Mouse (Mus musculus) splenic B cell, adult 2 months (primary cell): ENCODE measurements around the gene Skida1.
A peak's percentile ranks its signal among the peaks of the same experiment; 100 is the strongest.

Experiments used
- DNase-seq: peaks from one replicate; pipeline ENCODE4 v3.0.0-alpha.2; 2011; ENCODE audit warnings: low read depth, low spot score
- H3K27me3 ChIP-seq: 2 replicates; pipeline ENCODE4 v1.6.1; 2012; ENCODE audit warnings: mild to moderate bottlenecking, low read length, moderate library complexity, mixed read lengths; ENCODE audit not compliant: control insufficient read depth, poor library complexity, insufficient read depth, severe bottlenecking
- H3K36me3 ChIP-seq: 2 replicates; pipeline ENCODE4 v1.6.1; 2012; ENCODE audit warnings: mild to moderate bottlenecking, low read length, moderate library complexity, mixed read lengths; ENCODE audit not compliant: control insufficient read depth, poor library complexity, insufficient read depth, severe bottlenecking

Gene Skida1

DNA sequence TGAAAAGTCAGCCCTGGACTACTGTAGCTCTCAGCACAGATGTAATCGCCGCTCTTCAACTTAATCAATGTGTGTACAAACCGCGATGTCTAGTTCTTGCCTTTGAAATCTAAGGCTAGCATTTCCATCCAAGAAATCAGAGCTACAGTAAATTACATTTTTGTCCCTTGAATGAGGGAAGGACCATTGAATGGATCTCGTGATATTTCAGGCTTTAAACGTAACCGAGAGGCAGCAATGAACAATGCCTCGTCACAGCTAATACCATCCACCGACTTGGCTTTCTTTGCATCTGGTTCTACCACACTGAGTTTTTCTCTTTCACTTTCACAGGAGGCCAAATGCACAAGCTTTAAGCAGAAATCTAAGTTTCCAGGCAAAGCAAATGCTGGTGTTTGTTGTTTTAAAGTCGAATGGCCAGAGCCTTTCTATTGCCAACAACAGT lies 1.7 kb upstream of the Skida1 start:
- H3K36me3 ChIP-seq: no peaks in the 10 kb centered on the region
- peak; percentile 73 for DNase-seq
- H3K27me3 ChIP-seq: peaks cover 2% of the 10 kb centered on the region; the same call in 1 of the 2 replicates

DNA sequence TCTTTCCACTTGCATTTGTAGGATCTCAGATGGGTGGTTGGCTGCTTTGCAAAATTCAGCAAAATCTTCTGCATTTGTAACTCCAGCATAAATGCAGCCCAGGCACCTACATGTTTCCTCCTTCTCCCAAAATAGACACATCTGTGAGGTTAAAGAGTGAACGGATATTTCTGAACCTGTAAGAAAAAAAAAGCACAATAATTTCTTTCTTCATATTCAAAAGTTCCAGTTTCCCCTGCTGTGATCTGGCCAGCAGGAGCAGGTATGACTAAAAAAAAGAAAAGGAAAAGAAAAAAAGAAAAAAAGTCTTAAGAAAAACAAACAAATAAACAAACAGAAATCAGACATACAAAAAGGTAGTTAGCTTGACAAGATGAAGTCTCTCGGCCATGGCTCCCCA lies 1.2 kb upstream of the Skida1 start:
- DNase-seq: no peak
- Histone ChIP-seq H3K27me3 (peaks cover 2% of the 10 kb centered on the region; the same call in 1 of the 2 replicates), H3K36me3 (no peaks in the 10 kb centered on the region)

DNA sequence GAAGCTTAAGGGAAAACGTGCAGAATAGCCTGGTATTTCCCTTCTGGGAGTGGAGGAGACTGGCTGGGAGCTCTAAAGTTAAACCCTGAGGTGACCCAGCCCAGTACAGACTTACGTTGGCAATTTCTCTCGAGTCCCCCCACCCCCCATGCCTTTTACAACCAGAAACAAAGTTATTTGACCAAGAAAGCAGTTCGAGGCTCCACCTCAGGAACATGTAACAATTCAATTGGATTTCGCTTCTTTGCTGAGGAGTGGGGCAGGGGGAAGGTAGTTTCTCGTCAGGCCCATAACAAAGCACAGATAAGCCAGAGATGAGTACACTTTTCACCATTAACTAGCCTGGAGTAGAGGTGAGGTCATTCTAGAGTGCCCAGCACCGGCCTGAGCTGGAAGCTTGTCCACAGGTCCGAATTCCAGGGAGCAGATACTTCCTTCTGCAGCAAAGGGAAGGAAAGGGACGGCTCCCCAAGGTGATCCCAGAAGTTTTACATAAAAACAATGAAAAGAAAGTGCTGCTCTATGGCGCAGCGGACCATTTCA lies 499 bp upstream of the Skida1 start:
- H3K27me3 ChIP-seq: peaks cover 2% of the 10 kb centered on the region; the same call in 1 of the 2 replicates
- H3K36me3 ChIP-seq: no peaks in the 10 kb centered on the region
- no peak for DNase-seq

DNA sequence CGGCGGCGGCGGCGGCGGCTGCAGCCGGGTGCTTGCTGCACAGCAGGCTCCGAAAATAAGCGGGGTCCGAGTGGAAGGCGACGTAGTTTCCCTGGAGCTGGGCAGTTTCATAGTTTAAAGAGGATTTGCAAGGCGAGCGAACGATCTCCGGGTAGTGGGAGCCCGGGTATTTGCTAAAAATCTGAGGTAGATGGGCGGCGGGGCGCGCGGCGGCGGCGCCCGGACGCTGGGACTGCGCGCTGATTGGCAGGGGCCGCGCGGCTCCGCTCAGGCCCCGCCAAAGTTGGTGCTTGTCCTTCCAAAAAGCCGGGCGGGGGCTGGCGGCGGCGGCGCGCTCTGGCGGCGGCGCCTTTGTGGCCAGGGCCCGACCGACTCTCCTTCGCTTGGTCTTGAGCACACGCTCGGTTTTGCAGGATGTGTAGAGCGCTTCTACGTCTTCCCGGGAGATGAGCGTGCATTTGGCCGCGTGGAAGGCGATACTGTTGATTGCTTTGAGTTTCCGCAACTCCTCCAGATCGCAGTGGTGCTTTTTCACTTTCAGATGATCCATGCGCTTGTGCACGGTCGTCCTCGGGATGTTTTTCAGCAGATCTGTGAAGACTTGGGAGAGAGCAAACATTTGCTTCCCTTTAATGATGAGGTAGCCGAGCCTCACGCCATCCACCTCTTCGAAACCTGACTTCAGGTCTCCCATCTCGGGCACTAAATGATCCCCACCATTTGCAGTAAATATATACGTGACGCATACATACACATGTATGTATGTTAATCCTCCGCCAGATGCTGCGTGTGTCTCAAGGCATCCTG lies 1.0 kb downstream of the Skida1 start:
- Histone ChIP-seq H3K36me3 (no peaks in the 10 kb centered on the region), H3K27me3 (peaks cover 2% of the 10 kb centered on the region; the same call in 1 of the 2 replicates)
- DNase-seq: peak; percentile 50

DNA sequence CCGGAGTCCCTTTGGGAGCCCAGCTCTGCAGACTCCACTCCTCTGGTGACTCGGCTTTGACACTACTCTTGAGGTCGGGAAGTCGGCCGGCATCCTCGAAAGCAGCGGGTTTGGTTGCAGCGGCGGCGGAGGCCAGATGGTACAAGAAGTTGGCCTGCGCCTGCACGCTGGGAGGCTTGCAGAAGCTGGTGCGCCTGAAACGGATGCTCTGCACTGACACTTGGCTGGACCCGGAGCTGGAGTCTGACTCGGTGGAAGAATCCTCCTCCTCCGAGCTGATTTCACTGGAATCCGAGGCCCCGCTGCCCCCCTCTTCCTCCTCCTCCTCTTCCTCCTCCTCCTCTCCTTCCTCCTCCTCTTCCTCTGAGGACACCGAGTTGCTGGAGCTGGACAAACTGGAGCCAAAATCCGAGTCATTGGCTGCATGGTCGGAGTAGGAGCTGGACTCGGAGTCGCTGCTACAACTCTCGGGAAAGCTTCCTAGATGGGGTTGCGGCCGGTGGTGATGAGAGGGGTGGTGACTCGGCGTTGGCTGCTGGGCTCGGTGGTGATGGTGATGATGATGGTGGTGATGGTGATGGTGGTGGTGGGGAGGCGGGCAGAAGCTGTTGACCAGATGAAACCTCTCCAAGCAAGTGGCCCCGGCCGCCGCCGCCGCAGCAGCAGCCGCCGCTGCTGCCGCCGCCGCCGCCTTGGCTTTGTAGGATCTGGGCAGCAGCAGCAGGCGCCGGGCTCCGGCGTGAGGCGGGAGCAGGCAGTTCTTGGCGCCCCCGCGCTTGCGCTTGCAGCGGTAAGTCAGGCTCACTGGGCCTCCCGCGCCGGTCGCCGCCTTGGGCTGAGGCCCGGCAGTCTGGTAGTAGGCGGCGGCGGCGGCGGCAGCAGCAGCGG lies 1.8 kb downstream of the Skida1 start:
- Histone ChIP-seq H3K27me3 (peaks cover 2% of the 10 kb centered on the region; the same call in 1 of the 2 replicates), H3K36me3 (no peaks in the 10 kb centered on the region)
- peak; percentile 58 for DNase-seq

DNA sequence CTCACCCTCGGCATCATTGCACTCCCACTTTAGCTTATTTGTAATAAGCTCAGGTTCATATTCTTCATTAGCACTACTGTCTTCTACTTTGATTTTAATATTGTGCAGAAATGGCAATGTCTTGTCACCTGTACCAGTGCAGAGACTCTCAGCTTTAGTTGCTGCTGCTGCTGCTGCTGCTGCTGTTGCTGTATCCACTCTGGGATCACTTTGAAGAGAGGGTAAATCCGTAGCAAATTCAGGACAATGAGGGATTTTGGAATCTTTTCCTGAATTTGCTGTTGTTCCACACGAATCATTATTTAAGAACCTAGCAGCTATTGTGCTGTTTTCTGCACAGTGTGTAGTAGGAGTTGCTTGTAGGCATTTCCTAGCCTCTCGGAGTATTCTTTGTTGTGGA lies 2.7 kb downstream of the Skida1 start:
- Histone ChIP-seq H3K27me3 (peaks cover 2% of the 10 kb centered on the region; the same call in 1 of the 2 replicates), H3K36me3 (no peaks in the 10 kb centered on the region)
- DNase-seq: no peak

DNA sequence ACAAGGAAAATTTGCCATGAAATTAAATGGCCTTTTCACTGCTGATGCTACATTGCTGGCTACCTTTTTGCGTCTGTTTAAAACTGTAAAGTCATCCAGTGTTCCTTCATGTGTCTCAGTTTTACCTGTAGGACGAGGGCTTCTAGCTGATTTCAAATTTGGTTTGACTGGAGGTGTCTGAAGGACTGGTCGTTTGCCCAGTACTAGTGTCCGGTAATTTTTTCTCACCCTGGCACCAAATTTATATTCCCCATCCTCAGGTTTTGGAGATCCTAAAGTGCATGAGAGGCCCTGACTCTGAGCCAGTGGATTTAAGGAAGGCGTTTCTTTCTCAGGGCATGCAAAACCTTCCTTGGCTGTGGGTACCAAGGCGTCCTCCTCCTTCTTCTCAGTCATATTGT lies 3.1 kb downstream of the Skida1 start:
- Histone ChIP-seq H3K36me3 (no peaks in the 10 kb centered on the region), H3K27me3 (peaks cover 2% of the 10 kb centered on the region; the same call in 1 of the 2 replicates)
- no peak for DNase-seq

DNA sequence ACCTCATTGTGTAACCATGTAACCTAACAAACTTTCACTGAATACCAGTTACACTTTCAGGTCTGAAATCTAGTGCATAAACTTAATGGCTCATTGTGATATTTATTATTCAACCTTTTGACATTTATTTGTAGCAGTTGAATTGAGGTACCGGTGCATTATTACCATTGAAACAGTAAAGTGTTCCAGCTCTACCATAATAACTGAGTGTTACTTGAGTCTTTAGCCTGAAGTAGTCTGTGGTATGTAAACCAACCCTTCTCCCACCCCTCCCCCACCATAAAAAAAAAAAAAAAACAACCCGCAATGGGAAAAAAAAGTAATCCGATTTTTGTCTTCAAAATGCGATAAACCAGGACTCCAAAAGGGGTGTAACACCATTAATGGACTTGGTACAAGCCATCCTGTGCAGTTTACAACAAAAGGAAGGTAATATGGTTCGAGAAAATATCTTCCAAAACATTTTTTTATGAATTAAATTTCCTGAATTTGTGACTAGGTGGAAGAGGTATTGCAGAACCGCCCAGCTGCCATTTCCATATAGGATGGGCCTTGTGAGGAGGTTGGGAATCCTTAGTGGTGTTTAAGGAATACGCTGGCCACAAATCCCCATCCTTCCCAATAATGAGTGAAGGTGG lies 3.6 kb downstream of the Skida1 start:
- DNase-seq: no peak
- Histone ChIP-seq H3K27me3 (peaks cover 2% of the 10 kb centered on the region; the same call in 1 of the 2 replicates), H3K36me3 (no peaks in the 10 kb centered on the region)

DNA sequence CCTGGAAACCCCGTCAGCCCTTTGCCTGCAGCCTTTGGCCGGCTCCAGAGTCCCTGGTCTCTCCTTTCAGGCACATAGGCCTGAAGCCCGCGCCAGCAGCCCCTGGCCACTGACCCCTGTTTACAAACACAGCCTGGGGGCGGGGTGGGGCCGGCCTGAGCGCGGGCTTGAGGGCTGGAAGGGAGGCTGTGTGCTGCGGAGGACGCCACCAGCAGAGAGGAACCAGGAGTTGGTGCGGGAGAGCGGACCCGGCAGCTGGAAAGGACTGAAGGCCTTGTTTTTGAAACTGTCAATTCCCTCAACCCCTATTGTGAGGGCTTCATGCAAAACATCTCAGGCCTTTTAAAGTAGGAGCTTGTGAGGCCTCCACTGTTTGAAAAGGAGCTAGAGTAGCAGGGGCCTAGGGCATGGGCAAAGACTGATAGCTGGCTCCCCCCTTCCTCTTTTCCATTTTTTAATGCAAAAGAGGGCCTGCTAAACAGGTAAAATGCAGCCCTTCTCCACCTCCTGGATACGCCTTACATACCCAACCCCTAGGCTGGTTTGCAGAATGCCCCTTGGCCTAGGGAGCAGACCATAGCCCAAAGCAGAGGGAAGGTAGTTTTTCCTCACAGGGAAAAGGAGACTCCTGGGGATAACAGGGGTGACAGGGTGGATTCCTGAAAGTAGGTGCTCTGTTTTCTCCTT lies 7.5 kb downstream of the Skida1 start:
- H3K36me3 ChIP-seq: no peaks in the 10 kb centered on the region
- H3K27me3 ChIP-seq: no peaks in the 10 kb centered on the region
- no peak for DNase-seq

DNA sequence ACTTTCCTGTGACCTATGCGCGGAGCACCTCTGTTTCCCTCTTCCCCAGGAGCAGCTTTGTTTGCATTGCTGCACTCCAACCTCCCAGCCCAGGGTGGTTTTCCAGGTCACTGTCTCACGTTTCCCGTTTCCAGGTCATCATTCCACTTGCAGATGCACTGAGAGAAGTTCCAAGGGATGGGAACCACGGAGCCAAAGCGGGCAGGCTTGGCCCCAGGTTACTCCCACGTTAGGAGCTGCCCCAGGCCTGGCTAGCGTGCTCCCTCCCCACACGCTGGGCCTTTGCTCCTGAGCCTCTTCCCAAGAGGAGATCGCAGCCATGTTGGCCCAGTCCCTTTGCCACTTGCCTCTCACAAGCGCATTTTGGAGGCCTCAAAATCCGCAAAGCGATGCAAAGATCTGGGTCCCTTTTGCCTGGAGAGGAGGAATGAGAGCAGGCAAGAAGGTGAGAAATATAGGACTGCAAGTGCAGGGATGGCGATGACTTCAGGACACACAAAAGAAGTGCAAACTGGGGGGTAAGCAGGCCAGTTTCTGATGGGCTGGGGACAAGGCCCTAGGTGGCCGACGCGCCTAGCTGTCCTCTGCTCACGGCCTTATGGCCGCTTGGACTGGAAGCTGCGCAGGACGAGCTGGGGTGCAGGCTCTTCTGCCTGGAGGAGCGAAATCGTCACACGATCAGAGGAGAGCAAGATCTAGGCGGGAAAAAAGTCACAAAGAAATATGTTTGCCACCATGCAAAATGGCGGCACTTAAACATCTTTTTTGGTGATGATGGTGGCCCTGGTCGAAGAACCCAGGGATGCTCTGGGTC lies 8.3 kb downstream of the Skida1 start:
- no peaks in the 10 kb centered on the region for H3K36me3 ChIP-seq
- H3K27me3 ChIP-seq: no peaks in the 10 kb centered on the region
- DNase-seq: no peak

DNA sequence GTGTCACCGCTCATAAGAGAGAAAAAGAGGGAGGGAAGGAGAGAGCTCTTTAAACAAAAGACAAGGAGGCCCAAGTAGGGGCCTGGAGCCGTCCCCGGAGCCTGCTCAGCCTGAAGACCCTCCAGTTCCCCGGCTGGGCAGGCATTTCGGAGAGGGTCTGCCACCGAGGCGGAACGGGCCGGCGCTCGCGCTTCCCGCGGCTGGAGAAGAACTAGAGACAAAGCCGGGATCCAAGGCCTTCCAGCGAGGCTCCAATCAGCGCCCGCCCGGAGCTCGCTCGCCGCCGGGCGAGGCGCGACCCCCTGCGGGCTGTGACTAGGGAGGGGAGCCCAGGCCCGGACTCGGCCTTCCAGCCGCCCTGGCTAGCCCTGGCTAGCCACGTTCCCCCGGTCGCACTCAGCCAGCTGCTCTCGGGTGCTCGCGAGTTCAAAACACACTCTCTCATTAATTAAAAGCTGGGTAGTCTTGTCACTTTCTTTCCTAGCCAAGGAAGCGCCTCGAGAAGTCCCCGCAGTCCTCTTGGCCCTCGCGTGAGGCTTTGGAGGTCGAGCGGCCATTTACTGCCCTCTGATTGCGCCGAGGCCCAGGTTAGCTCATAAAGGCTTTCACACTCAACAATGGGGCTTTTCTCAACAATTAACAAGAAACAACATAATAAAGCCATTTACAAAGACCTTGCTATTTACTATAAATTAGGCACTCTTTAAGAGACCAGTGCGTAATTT lies 9.1 kb downstream of the Skida1 start:
- DNase-seq: no peak

DNA sequence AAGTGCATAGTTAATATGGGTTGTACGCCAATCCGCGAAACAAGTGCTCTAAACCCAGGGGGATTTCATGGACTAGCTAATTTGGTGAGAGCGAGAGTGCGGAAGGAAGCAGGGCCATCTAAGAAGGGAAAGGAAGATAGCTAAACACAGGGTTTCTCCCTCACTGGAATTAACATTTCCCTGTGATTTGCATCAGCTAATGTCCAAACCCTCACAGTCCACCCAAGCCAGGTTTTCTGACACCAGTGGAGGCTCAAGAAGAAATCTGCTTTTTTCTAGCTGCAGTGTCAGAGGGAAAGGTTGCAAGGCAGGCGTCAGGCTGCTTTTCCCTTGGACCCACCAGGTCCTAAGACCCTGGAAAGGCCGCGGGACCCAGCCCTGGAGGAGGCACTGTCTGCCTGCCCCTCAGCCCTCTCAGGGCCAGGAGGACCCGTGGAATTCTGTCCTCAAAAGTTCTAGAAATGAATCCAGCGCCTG lies 9.9 kb downstream of the Skida1 start:
- no peak for DNase-seq
- Histone ChIP-seq H3K27me3 (no peaks in the 10 kb centered on the region; the same call in 1 of the 2 replicates), H3K36me3 (no peaks in the 10 kb centered on the region)

More for the DNA sequence above, 9.1 kb downstream of the Skida1 start:
- Histone ChIP-seq H3K36me3 (no peaks in the 10 kb centered on the region), H3K27me3 (no peaks in the 10 kb centered on the region)
